Mouse (Mus musculus): ENCODE results near the gene Zfp553. TPM values are rescaled to one million over a fixed set of nuclear protein-coding genes. Genes with fewer than 3 reads are reported as not detected.

Gene Zfp553
- polyA plus RNA-seq, 1 experiment from 2014 or later: 82.0 TPM

DNA sequence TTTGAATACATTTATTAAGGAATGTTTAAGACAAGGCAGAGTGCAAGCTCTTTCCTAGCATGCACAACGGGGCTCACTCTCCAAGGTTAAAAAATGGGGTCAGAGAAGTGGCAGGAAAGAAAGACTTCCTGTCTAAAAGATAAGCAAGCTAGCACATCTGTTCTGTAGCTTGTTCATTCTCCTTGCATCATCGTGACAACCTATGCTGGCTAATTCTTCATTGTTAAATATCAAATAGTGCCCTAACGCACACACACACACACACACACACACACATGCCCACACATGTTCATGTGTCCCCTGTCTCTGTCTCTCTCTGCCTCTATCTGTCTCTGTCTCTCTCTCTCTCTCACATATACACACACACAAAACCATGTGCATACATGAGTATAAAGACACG is 48.3 kb downstream of the Zfp553 start:
- Histone ChIP-seq H3K36me3 (no peaks in the 10 kb centered on the region), H3K4me2 (replicated peaks) (no peak overlapping the region), H3K9me3 (no peaks in the 10 kb centered on the region), H3K9ac (replicated peaks) (no peak overlapping the region), H3K4me3 (no peak overlapping the region), H3K4me1 (no peaks in the 10 kb centered on the region; the same call in 1 of the 2 replicates), H3K27ac (replicated peaks) (no peak overlapping the region), H3K27me3 (no peaks in the 10 kb centered on the region)
- WGBS: 79% methylated on average over 4 of the region's 4 CpGs
- ATAC-seq (ENCODE audit: low FRiP score, low read depth): no peak

DNA sequence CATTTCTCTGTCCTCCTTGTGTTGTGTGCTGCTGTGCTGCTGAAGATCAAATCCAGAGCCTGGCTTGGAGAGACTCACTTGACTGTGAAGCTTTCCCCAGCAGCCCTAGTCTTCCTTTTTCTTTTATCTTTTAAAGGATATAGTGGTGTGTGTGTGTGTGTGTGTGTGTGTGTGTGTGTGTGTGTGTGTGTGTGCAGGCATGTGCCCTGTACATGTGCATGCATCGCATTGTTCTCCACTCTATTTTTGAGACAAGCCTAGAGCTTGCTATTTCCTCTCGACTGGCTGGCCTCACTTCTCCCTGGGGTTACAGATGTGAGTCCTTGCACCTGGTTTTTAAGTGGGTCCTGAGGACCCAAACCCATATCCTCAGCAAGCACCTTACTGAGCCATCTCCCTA is 49.3 kb downstream of the Zfp553 start:
- 84% methylated on average over 2 of the region's 2 CpGs for WGBS
- peaks cover 6% of the 10 kb centered on the region for H3K9me3 ChIP-seq
- H3K27ac ChIP-seq (replicated peaks): no peak overlapping the region
- no peak overlapping the region for H3K9ac ChIP-seq (replicated peaks)
- H3K4me2 ChIP-seq (replicated peaks): no peak overlapping the region
- no peaks in the 10 kb centered on the region for H3K36me3 ChIP-seq
- no peak overlapping the region for H3K4me3 ChIP-seq
- no peak for ATAC-seq (ENCODE audit: low FRiP score, low read depth)
- H3K27me3 ChIP-seq: no peaks in the 10 kb centered on the region
- no peaks in the 10 kb centered on the region; the same call in 1 of the 2 replicates for H3K4me1 ChIP-seq

DNA sequence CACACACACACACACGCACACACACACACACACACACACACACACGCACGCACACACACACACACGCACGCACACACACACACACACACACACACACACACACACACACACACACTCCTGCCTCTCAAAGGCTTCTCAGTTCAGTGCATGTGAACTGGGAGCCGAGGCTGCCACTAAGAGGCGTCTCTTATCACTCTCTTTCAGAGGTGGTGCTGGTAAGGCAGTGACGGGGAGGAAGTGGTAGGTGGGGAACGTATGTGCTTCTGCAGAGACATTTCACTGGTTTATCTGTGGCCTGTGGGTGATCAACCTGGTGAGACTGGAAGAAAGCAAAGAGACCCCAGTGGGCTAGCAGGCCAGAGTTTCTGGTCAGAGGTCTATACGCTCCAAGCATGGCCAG is 52.3 kb downstream of the Zfp553 start:
- WGBS: 83% methylated on average over 6 of the region's 10 CpGs
- Histone ChIP-seq H3K9me3 (peaks cover 16% of the 10 kb centered on the region), H3K4me1 (no peaks in the 10 kb centered on the region), H3K36me3 (no peaks in the 10 kb centered on the region), H3K27me3 (no peaks in the 10 kb centered on the region), H3K9ac (replicated peaks) (no peak overlapping the region), H3K4me2 (replicated peaks) (no peak overlapping the region), H3K27ac (replicated peaks) (no peak overlapping the region), H3K4me3 (no peak overlapping the region)
- ATAC-seq (ENCODE audit: low FRiP score, low read depth): no peak

Other genes starting within 250 kb of the Zfp553 start
- gene Mvp, start 218.4 kb upstream of the Zfp553 start, polyA plus RNA-seq (2016; fragmentation: Nextera tagmentation; extraction: Ambion mirVana): 5.0 and 5.8 TPM in 2 replicates
- 0.32 and 0.39 TPM in 2 replicates for gene Pagr1b, start 216.6 kb upstream of the Zfp553 start, polyA plus RNA-seq (2016; fragmentation: Nextera tagmentation; extraction: Ambion mirVana)
- 53.1 and 65.0 TPM in 2 replicates for gene Pagr1a, start 215.7 kb upstream of the Zfp553 start, polyA plus RNA-seq (2016; fragmentation: Nextera tagmentation; extraction: Ambion mirVana)
- 56.8 and 66.8 TPM in 2 replicates for gene Gm42742, start 212.0 kb upstream of the Zfp553 start, polyA plus RNA-seq (2016; fragmentation: Nextera tagmentation; extraction: Ambion mirVana)
- 4.3 and 5.5 TPM in 2 replicates for gene Prrt2, start 211.8 kb upstream of the Zfp553 start, polyA plus RNA-seq (2016; fragmentation: Nextera tagmentation; extraction: Ambion mirVana)
- 118 and 133 TPM in 2 replicates for gene Maz, start 206.0 kb upstream of the Zfp553 start, polyA plus RNA-seq (2016; fragmentation: Nextera tagmentation; extraction: Ambion mirVana)
- 129 and 136 TPM in 2 replicates for gene Kif22, start 190.6 kb upstream of the Zfp553 start, polyA plus RNA-seq (2016; fragmentation: Nextera tagmentation; extraction: Ambion mirVana)
- gene Zg16, start 145.7 kb upstream of the Zfp553 start, polyA plus RNA-seq (2016; fragmentation: Nextera tagmentation; extraction: Ambion mirVana): not detected in 2 replicates
- 1.1 and 1.5 TPM in 2 replicates for gene AI467606, start 141.7 kb upstream of the Zfp553 start, polyA plus RNA-seq (2016; fragmentation: Nextera tagmentation; extraction: Ambion mirVana)
- 2.5 and 4.2 TPM in 2 replicates for gene Qprt, start 110.8 kb upstream of the Zfp553 start, polyA plus RNA-seq (2016; fragmentation: Nextera tagmentation; extraction: Ambion mirVana)
- 0.10 and 0.13 TPM in 2 replicates for gene Spn, start 95.2 kb upstream of the Zfp553 start, polyA plus RNA-seq (2016; fragmentation: Nextera tagmentation; extraction: Ambion mirVana)
- 98.9 and 103 TPM in 2 replicates for gene Cd2bp2, start 37.0 kb upstream of the Zfp553 start, polyA plus RNA-seq (2016; fragmentation: Nextera tagmentation; extraction: Ambion mirVana)
- 42.9 and 44.4 TPM in 2 replicates for gene Tbc1d10b, start 24.6 kb upstream of the Zfp553 start, polyA plus RNA-seq (2016; fragmentation: Nextera tagmentation; extraction: Ambion mirVana)
- 12.6 and 13.1 TPM in 2 replicates for gene Mylpf, start 24.2 kb upstream of the Zfp553 start, polyA plus RNA-seq (2016; fragmentation: Nextera tagmentation; extraction: Ambion mirVana)
- 38.6 and 41.1 TPM in 2 replicates for gene Sept1, start 69 bp downstream of the Zfp553 start, polyA plus RNA-seq (2016; fragmentation: Nextera tagmentation; extraction: Ambion mirVana)
- gene Zfp771, start 11.2 kb downstream of the Zfp553 start, polyA plus RNA-seq (2016; fragmentation: Nextera tagmentation; extraction: Ambion mirVana): 55.0 and 62.0 TPM in 2 replicates
- gene Dctpp1, start 27.6 kb downstream of the Zfp553 start, polyA plus RNA-seq (2016; fragmentation: Nextera tagmentation; extraction: Ambion mirVana): 165 and 174 TPM in 2 replicates
- 71.4 and 72.7 TPM in 2 replicates for gene Sephs2, start 41.0 kb downstream of the Zfp553 start, polyA plus RNA-seq (2016; fragmentation: Nextera tagmentation; extraction: Ambion mirVana)
- gene Itgal, start 63.2 kb downstream of the Zfp553 start, polyA plus RNA-seq (2016; fragmentation: Nextera tagmentation; extraction: Ambion mirVana): 0.46 and 0.52 TPM in 2 replicates
- gene Zfp768, start 112.5 kb downstream of the Zfp553 start, polyA plus RNA-seq (2016; fragmentation: Nextera tagmentation; extraction: Ambion mirVana): 20.5 and 22.3 TPM in 2 replicates
- 9.0 and 10.2 TPM in 2 replicates for gene Zfp747, start 143.0 kb downstream of the Zfp553 start, polyA plus RNA-seq (2016; fragmentation: Nextera tagmentation; extraction: Ambion mirVana)
- gene 9130019O22Rik, start 154.1 kb downstream of the Zfp553 start, polyA plus RNA-seq (2016; fragmentation: Nextera tagmentation; extraction: Ambion mirVana): 5.8 and 7.2 TPM in 2 replicates
- 6.9 and 7.1 TPM in 2 replicates for gene E430018J23Rik, start 160.6 kb downstream of the Zfp553 start, polyA plus RNA-seq (2016; fragmentation: Nextera tagmentation; extraction: Ambion mirVana)
- gene Zfp764, start 173.8 kb downstream of the Zfp553 start, polyA plus RNA-seq (2016; fragmentation: Nextera tagmentation; extraction: Ambion mirVana): 6.7 and 6.8 TPM in 2 replicates
- gene Zfp688, start 189.0 kb downstream of the Zfp553 start, polyA plus RNA-seq (2016; fragmentation: Nextera tagmentation; extraction: Ambion mirVana): 31.9 and 34.0 TPM in 2 replicates
- 18.2 and 19.3 TPM in 2 replicates for gene Zfp689, start 216.1 kb downstream of the Zfp553 start, polyA plus RNA-seq (2016; fragmentation: Nextera tagmentation; extraction: Ambion mirVana)
- gene Prr14, start 226.6 kb downstream of the Zfp553 start, polyA plus RNA-seq (2016; fragmentation: Nextera tagmentation; extraction: Ambion mirVana): 63.1 and 69.2 TPM in 2 replicates
- gene Fbrs, start 246.1 kb downstream of the Zfp553 start, polyA plus RNA-seq (2016; fragmentation: Nextera tagmentation; extraction: Ambion mirVana): 13.9 and 14.2 TPM in 2 replicates